Mouse (Mus musculus): ENCODE results near the gene Slc2a2. TPM values are rescaled to one million over a fixed set of nuclear protein-coding genes. Genes with fewer than 3 reads are reported as not detected.

Gene Slc2a2
- 0.17 TPM in 1 of 2 replicates, not detected in the other for polyA plus RNA-seq (2014; fragmentation: Nextera tagmentation; extraction: Ambion mirVana)

DNA sequence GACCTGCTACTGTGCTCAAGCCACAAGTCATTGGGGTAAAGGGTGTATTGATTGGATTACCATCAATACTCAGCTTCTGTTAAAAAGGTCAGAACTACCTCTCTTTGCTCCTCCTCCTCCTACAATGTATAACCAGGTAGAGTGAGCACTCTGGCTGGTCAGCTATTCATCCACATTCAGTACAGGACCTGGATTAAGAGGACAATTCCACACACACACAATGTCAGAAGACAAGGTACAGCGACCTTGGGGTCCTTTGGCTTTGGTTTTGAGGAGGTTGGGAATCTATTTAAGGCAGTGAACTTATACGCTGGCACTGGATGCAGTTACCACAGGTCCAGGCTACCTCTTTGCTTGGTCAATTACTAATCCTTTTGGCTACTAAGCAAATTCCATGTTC, at the start of gene Slc2a2:
Gene Slc2a2 (plus strand): TSS at position 107 of the 400 bp plus-strand sequence.
- ATAC-seq (ENCODE audit: low FRiP score) (no peak), DNase-seq (ENCODE audit: low spot score) (no peak)
- WGBS = 80% methylated on average over 2 of the region's 2 CpGs
- no peaks in the 10 kb centered on the region for H3K4me1 ChIP-seq (replicated peaks; ENCODE audit: control insufficient read depth, insufficient read depth, low read length)
- H3K27ac ChIP-seq = no peak within 1 kb of the TSS
- H3K4me3 ChIP-seq (replicated peaks; ENCODE audit: low read length) = no peak within 1 kb of the TSS
- H3K9ac ChIP-seq = no peak within 1 kb of the TSS
- H3K27me3 ChIP-seq (ENCODE audit: control insufficient read depth, insufficient read depth, low read length) = no peaks in the 10 kb centered on the region
- no peaks in the 10 kb centered on the region for H3K36me3 ChIP-seq (replicated peaks; ENCODE audit: control insufficient read depth, insufficient read depth)
- H3K9me3 ChIP-seq (ENCODE audit: control insufficient read depth, low read length) = no peaks in the 10 kb centered on the region
- H3K4me2 ChIP-seq (replicated peaks) = no peak within 1 kb of the TSS

DNA sequence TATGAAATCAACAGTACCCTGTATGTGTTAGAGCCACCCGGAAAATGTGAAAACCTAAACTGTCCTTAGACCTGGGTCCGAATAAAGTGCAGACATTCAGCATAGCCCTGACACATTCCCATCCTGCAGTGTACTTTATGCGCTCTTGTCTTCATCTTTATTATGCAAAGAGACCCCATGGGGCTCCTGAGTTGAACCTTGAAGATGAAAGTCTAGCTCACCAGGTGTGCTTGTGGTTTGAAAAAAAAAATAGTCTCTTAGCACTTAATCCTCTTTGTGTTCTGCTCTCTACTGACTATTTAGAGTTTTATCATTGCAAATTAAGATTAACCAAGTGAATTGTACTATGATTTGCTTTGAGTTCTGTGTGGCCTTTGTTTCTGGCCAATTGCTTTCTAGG, 45.1 kb upstream of the Slc2a2 start:
- no peak overlapping the region for H3K4me2 ChIP-seq (replicated peaks)
- H3K4me3 ChIP-seq (replicated peaks; ENCODE audit: low read length) = no peak overlapping the region
- H3K9me3 ChIP-seq (ENCODE audit: control insufficient read depth, low read length) = no peaks in the 10 kb centered on the region
- WGBS = 51% methylated on average over 3 of the region's 3 CpGs
- no peak overlapping the region for H3K9ac ChIP-seq
- ATAC-seq (ENCODE audit: low FRiP score) (no peak), DNase-seq (ENCODE audit: low spot score) (no peak)
- H3K27me3 ChIP-seq (ENCODE audit: control insufficient read depth, insufficient read depth, low read length) = no peaks in the 10 kb centered on the region
- H3K36me3 ChIP-seq (replicated peaks; ENCODE audit: control insufficient read depth, insufficient read depth) = peaks cover 93% of the 10 kb centered on the region
- H3K4me1 ChIP-seq (replicated peaks; ENCODE audit: control insufficient read depth, insufficient read depth, low read length) = no peaks in the 10 kb centered on the region
- peak overlapping the region; percentile 49 for H3K27ac ChIP-seq

DNA sequence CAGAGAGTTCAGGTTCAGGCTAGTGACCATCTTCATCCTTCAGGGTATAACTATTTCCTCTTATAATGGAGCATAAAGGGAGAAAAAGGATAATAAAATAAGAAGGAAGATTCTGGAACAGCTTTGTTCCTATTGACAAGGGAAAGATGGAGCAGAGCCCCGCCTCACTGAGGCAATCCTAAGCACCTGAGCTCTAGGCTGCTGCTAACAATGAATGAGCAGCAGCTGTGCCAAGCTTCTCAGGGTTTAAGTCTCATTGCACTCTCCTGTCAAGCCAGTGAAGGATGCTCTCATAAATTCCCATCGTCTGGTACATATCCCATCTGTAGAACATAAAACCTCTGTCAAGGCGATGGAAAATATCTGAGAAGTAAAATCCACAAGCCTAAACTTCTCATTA, 44.7 kb upstream of the Slc2a2 start:
- H3K4me3 ChIP-seq (replicated peaks; ENCODE audit: low read length) = no peak overlapping the region
- no peak for ATAC-seq (ENCODE audit: low FRiP score)
- no peaks in the 10 kb centered on the region for H3K27me3 ChIP-seq (ENCODE audit: control insufficient read depth, insufficient read depth, low read length)
- H3K4me1 ChIP-seq (replicated peaks; ENCODE audit: control insufficient read depth, insufficient read depth, low read length) = no peaks in the 10 kb centered on the region
- no peaks in the 10 kb centered on the region for H3K9me3 ChIP-seq (ENCODE audit: control insufficient read depth, low read length)
- DNase-seq (ENCODE audit: low spot score) = no peak
- no peak overlapping the region for H3K9ac ChIP-seq
- no peak overlapping the region for H3K4me2 ChIP-seq (replicated peaks)
- 74% methylated on average over 3 of the region's 3 CpGs for WGBS
- H3K36me3 ChIP-seq (replicated peaks; ENCODE audit: control insufficient read depth, insufficient read depth) = peaks cover 93% of the 10 kb centered on the region
- H3K27ac ChIP-seq = peak overlapping the region; percentile 49

DNA sequence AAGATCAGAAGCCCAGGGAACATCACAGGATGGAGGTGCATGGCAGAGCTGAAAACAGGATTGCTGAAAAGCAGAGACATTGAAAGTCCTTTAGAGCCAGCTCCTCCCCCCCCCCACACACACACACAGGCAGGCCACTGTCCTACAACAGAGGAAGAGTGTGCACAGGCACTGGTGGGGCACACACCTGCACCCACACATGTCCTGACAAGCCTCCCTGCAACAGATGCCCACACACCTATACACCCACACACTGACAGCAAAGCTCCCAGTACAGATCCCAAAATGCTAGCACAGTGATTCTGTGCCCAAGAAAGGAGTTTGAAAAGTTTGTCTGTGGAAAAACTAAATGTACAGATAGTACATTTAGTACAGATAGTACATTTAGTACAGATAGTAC, 43.0 kb upstream of the Slc2a2 start:
- H3K36me3 ChIP-seq (replicated peaks; ENCODE audit: control insufficient read depth, insufficient read depth) = peaks cover 80% of the 10 kb centered on the region
- no peak overlapping the region for H3K4me2 ChIP-seq (replicated peaks)
- ATAC-seq (ENCODE audit: low FRiP score) = no peak
- no peak overlapping the region for H3K4me3 ChIP-seq (replicated peaks; ENCODE audit: low read length)
- H3K9me3 ChIP-seq (ENCODE audit: control insufficient read depth, low read length) = no peaks in the 10 kb centered on the region
- H3K27ac ChIP-seq = no peak overlapping the region
- H3K4me1 ChIP-seq (replicated peaks; ENCODE audit: control insufficient read depth, insufficient read depth, low read length) = no peaks in the 10 kb centered on the region
- no peaks in the 10 kb centered on the region for H3K27me3 ChIP-seq (ENCODE audit: control insufficient read depth, insufficient read depth, low read length)
- no peak for DNase-seq (ENCODE audit: low spot score)
- H3K9ac ChIP-seq = no peak overlapping the region

DNA sequence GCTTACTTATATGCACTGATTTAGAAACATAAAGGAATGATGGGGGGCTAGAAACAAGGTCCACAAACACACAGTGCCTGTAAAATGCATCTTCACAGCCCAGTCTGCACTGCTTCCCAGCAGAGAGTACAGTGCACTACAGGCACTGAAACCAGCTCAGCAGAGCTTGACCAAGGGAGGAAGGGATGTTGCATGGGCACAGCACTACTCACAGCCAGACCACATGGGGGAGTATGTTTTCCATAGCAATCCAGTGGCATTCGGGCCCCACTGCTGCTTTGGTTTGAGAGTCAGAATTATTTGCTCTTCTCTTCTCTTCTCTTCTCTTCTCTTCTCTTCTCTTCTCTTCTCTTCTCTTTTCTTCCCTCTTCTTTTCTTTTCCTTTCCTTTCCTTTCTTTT, 39.4 kb upstream of the Slc2a2 start:
- no peaks in the 10 kb centered on the region for H3K9me3 ChIP-seq (ENCODE audit: control insufficient read depth, low read length)
- no peak overlapping the region for H3K4me2 ChIP-seq (replicated peaks)
- no peak for DNase-seq (ENCODE audit: low spot score)
- ATAC-seq (ENCODE audit: low FRiP score) = no peak; the same call in 1 of the 2 replicates
- no peaks in the 10 kb centered on the region for H3K4me1 ChIP-seq (replicated peaks; ENCODE audit: control insufficient read depth, insufficient read depth, low read length)
- peaks cover 68% of the 10 kb centered on the region for H3K36me3 ChIP-seq (replicated peaks; ENCODE audit: control insufficient read depth, insufficient read depth)
- 45% methylated on average over 1 of the region's 1 CpGs for whole genome bisulfite sequencing
- H3K27me3 ChIP-seq (ENCODE audit: control insufficient read depth, insufficient read depth, low read length) = no peaks in the 10 kb centered on the region
- no peak overlapping the region for H3K27ac ChIP-seq
- no peak overlapping the region for H3K4me3 ChIP-seq (replicated peaks; ENCODE audit: low read length)
- no peak overlapping the region for H3K9ac ChIP-seq

GRCm38 (mm10) chr3:28680851-28681250, 16.9 kb upstream of the Slc2a2 start:
- Histone ChIP-seq H3K36me3 (replicated peaks; ENCODE audit: control insufficient read depth, insufficient read depth) (no peaks in the 10 kb centered on the region), H3K27ac (no peak overlapping the region), H3K4me2 (replicated peaks) (no peak overlapping the region), H3K27me3 (ENCODE audit: control insufficient read depth, insufficient read depth, low read length) (no peaks in the 10 kb centered on the region), H3K4me3 (replicated peaks; ENCODE audit: low read length) (no peak overlapping the region), H3K9ac (no peak overlapping the region), H3K9me3 (ENCODE audit: control insufficient read depth, low read length) (no peaks in the 10 kb centered on the region), H3K4me1 (replicated peaks; ENCODE audit: control insufficient read depth, insufficient read depth, low read length) (no peaks in the 10 kb centered on the region)
- DNase-seq (ENCODE audit: low spot score) = no peak
- ATAC-seq (ENCODE audit: low FRiP score) = no peak
- 62% methylated on average over 7 of the region's 7 CpGs for WGBS

DNA sequence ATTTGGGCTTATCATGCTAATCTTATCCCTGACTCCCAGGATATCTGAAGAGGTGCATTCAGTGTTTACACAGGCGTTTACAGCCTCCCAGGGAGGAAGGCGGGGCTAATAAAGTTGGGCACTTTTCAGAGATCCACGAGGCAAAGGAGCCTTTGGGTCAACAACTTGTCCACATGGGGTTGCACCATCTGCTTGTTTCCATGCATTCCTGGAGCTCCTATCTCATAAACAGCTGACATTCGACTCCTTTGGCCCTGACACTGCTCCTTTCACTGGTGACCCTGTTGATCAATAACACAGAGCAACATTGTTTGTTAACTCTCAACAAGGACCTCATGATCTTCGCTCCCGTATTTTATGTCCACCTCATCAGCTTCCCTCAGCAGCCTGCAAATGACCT, 15.8 kb upstream of the Slc2a2 start:
- no peak overlapping the region for H3K4me2 ChIP-seq (replicated peaks)
- H3K9ac ChIP-seq = no peak overlapping the region
- no peak overlapping the region for H3K27ac ChIP-seq
- no peaks in the 10 kb centered on the region for H3K36me3 ChIP-seq (replicated peaks; ENCODE audit: control insufficient read depth, insufficient read depth)
- DNase-seq (ENCODE audit: low spot score) = no peak
- no peaks in the 10 kb centered on the region for H3K9me3 ChIP-seq (ENCODE audit: control insufficient read depth, low read length)
- H3K4me3 ChIP-seq (replicated peaks; ENCODE audit: low read length) = no peak overlapping the region
- H3K27me3 ChIP-seq (ENCODE audit: control insufficient read depth, insufficient read depth, low read length) = no peaks in the 10 kb centered on the region
- ATAC-seq (ENCODE audit: low FRiP score) = no peak
- 36% methylated on average over 6 of the region's 6 CpGs for WGBS
- H3K4me1 ChIP-seq (replicated peaks; ENCODE audit: control insufficient read depth, insufficient read depth, low read length) = no peaks in the 10 kb centered on the region

- Histone ChIP-seq H3K9me3 (ENCODE audit: control insufficient read depth, low read length) (no peaks in the 10 kb centered on the region), H3K4me1 (replicated peaks; ENCODE audit: control insufficient read depth, insufficient read depth, low read length) (no peaks in the 10 kb centered on the region), H3K27me3 (ENCODE audit: control insufficient read depth, insufficient read depth, low read length) (no peaks in the 10 kb centered on the region), H3K4me3 (replicated peaks; ENCODE audit: low read length) (no peak overlapping the region), H3K27ac (no peak overlapping the region), H3K36me3 (replicated peaks; ENCODE audit: control insufficient read depth, insufficient read depth) (no peaks in the 10 kb centered on the region), H3K9ac (no peak overlapping the region), H3K4me2 (replicated peaks) (no peak overlapping the region)
- DNase-seq (ENCODE audit: low spot score) (no peak), ATAC-seq (ENCODE audit: low FRiP score) (no peak)
- WGBS = 41% methylated on average over 3 of the region's 3 CpGs
Measured at GRCm38 (mm10) chr3:28682411-28682810, 15.3 kb upstream of the Slc2a2 start.

DNA sequence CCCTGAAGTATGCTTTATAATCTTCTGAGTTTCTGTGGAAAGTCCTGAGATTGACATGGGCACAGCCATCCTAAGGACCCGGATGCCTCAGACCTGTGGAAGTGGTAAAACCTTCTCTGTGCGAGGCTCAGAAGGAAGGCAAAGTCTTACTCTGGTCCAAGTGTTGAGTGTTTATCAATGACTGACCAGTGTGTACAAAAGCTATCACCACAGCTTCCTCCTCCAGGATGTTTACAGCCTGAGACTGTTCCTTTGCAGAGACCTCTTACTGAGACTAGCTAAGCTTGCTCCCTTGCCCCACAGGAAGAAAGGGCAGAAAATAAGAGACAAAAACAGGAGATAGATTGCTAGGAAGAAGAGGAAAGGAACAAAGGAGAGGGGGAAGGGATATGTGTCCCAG, 12.2 kb upstream of the Slc2a2 start:
- Histone ChIP-seq H3K9me3 (ENCODE audit: control insufficient read depth, low read length) (no peaks in the 10 kb centered on the region), H3K9ac (no peak overlapping the region), H3K27me3 (ENCODE audit: control insufficient read depth, insufficient read depth, low read length) (no peaks in the 10 kb centered on the region), H3K4me2 (replicated peaks) (no peak overlapping the region), H3K4me1 (replicated peaks; ENCODE audit: control insufficient read depth, insufficient read depth, low read length) (no peaks in the 10 kb centered on the region), H3K4me3 (replicated peaks; ENCODE audit: low read length) (no peak overlapping the region), H3K36me3 (replicated peaks; ENCODE audit: control insufficient read depth, insufficient read depth) (no peaks in the 10 kb centered on the region), H3K27ac (no peak overlapping the region)
- WGBS = 93% methylated on average over 2 of the region's 2 CpGs
- ATAC-seq (ENCODE audit: low FRiP score) (no peak), DNase-seq (ENCODE audit: low spot score) (no peak)

DNA sequence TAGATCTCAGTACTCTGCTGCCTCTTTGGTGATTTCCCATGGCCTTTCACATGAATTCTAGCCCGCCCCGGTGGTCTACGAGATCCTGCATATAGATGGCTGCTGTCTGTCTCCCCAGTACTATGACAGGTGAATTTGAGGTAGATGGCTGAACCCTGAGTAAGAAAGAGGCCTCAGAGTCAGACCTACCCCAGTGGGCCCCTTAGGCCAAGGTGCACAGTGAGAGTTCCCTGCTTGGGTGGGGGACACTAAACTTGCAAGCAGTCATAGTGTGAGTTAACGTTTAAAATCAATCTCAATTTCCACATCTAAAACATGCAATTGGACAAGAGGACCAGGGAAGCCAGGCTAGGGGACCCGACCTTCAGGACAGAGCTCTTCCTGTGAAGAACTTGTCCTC, 2.9 kb upstream of the Slc2a2 start:
- Histone ChIP-seq H3K9me3 (ENCODE audit: control insufficient read depth, low read length) (no peaks in the 10 kb centered on the region), H3K36me3 (replicated peaks; ENCODE audit: control insufficient read depth, insufficient read depth) (no peaks in the 10 kb centered on the region), H3K4me3 (replicated peaks; ENCODE audit: low read length) (no peak overlapping the region), H3K4me1 (replicated peaks; ENCODE audit: control insufficient read depth, insufficient read depth, low read length) (no peaks in the 10 kb centered on the region), H3K4me2 (replicated peaks) (no peak overlapping the region), H3K27ac (no peak overlapping the region), H3K9ac (no peak overlapping the region), H3K27me3 (ENCODE audit: control insufficient read depth, insufficient read depth, low read length) (no peaks in the 10 kb centered on the region)
- DNase-seq (ENCODE audit: low spot score) = no peak
- no peak for ATAC-seq (ENCODE audit: low FRiP score)
- 88% methylated on average over 5 of the region's 5 CpGs for WGBS
